Mouse (Mus musculus) stomach, postnatal 0 days (tissue): ENCODE measurements around the gene Itgam. TPM values are rescaled to one million over a fixed set of nuclear protein-coding genes. Genes with fewer than 3 reads are reported as not detected.

Experiments used
- ATAC-seq: fragments of 200-750 bp; cut with Nextera tagmentation; 2 replicates; pipeline ENCODE4 v1.8.0; 2017; ENCODE audit not compliant: low FRiP score, low TSS enrichment
- DNase-seq: peaks from one replicate; pipeline ENCODE4 v3.0.0-alpha.2; 2016; ENCODE audit warnings: low spot score
- H3K27ac ChIP-seq: fragments of 300-500 bp; sonication (generic); replicated peaks from 2 replicates; pipeline ENCODE4 v1.5.1; 2014; ENCODE audit warnings: mild to moderate bottlenecking, control low read depth
- H3K27me3 ChIP-seq: fragments of 300-500 bp; sonication (generic); 2 replicates; pipeline ENCODE4 v1.6.1; 2014; ENCODE audit warnings: low read length; ENCODE audit not compliant: control insufficient read depth, insufficient read depth
- H3K36me3 ChIP-seq: fragments of 300-500 bp; sonication (generic); 2 replicates; pipeline ENCODE4 v1.6.1; 2014; ENCODE audit warnings: low read length, mixed read lengths; ENCODE audit not compliant: control insufficient read depth, insufficient read depth
- H3K4me1 ChIP-seq: fragments of 300-500 bp; sonication (generic); replicated peaks from 2 replicates; pipeline ENCODE4 v1.6.1; 2014; ENCODE audit warnings: antibody characterized with exemption; ENCODE audit not compliant: control insufficient read depth, insufficient read depth
- H3K4me2 ChIP-seq: fragments of 300-500 bp; sonication (generic); replicated peaks from 2 replicates; pipeline ENCODE4 v1.6.1; 2014; ENCODE audit warnings: low read depth, mild to moderate bottlenecking, control low read depth, moderate library complexity
- H3K4me3 ChIP-seq: fragments of 300-500 bp; sonication (generic); 2 replicates; pipeline ENCODE4 v1.5.1; 2014; ENCODE audit warnings: low read depth, low read length, control low read depth
- H3K9ac ChIP-seq: fragments of 300-500 bp; sonication (generic); 2 replicates; pipeline ENCODE4 v1.6.1; 2014; ENCODE audit warnings: mild to moderate bottlenecking, low read length, control low read depth, mixed read lengths
- H3K9me3 ChIP-seq: fragments of 300-500 bp; sonication (generic); 2 replicates; pipeline ENCODE4 v1.6.1; 2016; ENCODE audit warnings: low read length; ENCODE audit not compliant: control insufficient read depth
- CTCF ChIP-seq: IDR thresholded peaks from 2 replicates; pipeline ENCODE4 v1.5.1; 2016; ENCODE audit warnings: antibody characterized with exemption, low read depth, mild to moderate bottlenecking, moderate library complexity
- EP300 ChIP-seq: optimal IDR thresholded peaks from 2 replicates; pipeline ENCODE3; 2016; ENCODE audit warnings: antibody characterized with exemption
- WGBS: fragments of 180-500 bp; shearing (Covaris S2); extraction: QIAGEN DNeasy Blood & Tissue Kit; methylation state at CpG from one replicate; pipeline ENCODE4 v1.1.7; 2014; 5-methylcytosine and 5-hydroxymethylcytosine counted together
- polyA plus RNA-seq: library from polyadenylated mRNA; unstranded; fragments of >200 nt; fragmentation: Nextera tagmentation; extraction: Ambion mirVana; gene quantifications from 2 replicates; pipeline ENCODE4 v1.2.1, GENCODE M21; 2015

Gene Itgam
- polyA plus RNA-seq, 1 experiment from 2014 or later, result 0.91 TPM

- Histone ChIP-seq H3K4me2 (no peak overlapping the region), H3K9me3 (no peaks in the 10 kb centered on the region), H3K4me3 (no peak overlapping the region), H3K27me3 (no peaks in the 10 kb centered on the region), H3K36me3 (no peaks in the 10 kb centered on the region), H3K27ac (peak overlapping the region; percentile 49; the same call in 1 of the 2 replicates), H3K9ac (no peak overlapping the region), H3K4me1 (no peaks in the 10 kb centered on the region)
- no peak for TF ChIP-seq CTCF
- no peak for TF ChIP-seq EP300
- WGBS, result 57% methylated on average over 7 of the region's 7 CpGs
- DNase-seq (peak; percentile 23), ATAC-seq (peak; percentile 33; the same call in 1 of the 2 replicates)
These were observed 3.9 kb upstream of the Itgam start for GRCm38 (mm10) chr7:128058576-128058975.

- no peaks in the 10 kb centered on the region for H3K36me3 ChIP-seq
- no peak for ATAC-seq
- H3K9me3 ChIP-seq, result no peaks in the 10 kb centered on the region
- H3K27ac ChIP-seq, result no peak overlapping the region
- H3K9ac ChIP-seq, result no peak overlapping the region
- no peaks in the 10 kb centered on the region for H3K27me3 ChIP-seq
- TF ChIP-seq CTCF, result no peak
- no peak for TF ChIP-seq EP300
- H3K4me1 ChIP-seq, result no peaks in the 10 kb centered on the region
- no peak overlapping the region for H3K4me3 ChIP-seq
- no peak for DNase-seq
- no peak overlapping the region for H3K4me2 ChIP-seq
- WGBS, result 72% methylated on average over 4 of the region's 4 CpGs
These were observed 3.3 kb upstream of the Itgam start for GRCm38 (mm10) chr7:128059091-128059490.

- no peak overlapping the region for H3K4me2 ChIP-seq
- H3K27me3 ChIP-seq, result no peaks in the 10 kb centered on the region
- TF ChIP-seq EP300 (no peak), CTCF (no peak)
- H3K4me1 ChIP-seq, result no peaks in the 10 kb centered on the region
- H3K9ac ChIP-seq, result no peak overlapping the region
- H3K9me3 ChIP-seq, result no peaks in the 10 kb centered on the region
- WGBS, result 81% methylated on average over 6 of the region's 6 CpGs
- ATAC-seq, result no peak
- no peaks in the 10 kb centered on the region for H3K36me3 ChIP-seq
- H3K27ac ChIP-seq, result no peak overlapping the region
- no peak overlapping the region for H3K4me3 ChIP-seq
- DNase-seq, result no peak
These were observed 856 bp downstream of the Itgam start for GRCm38 (mm10) chr7:128063211-128063781.

GRCm38 (mm10) chr7:128065547-128065946, 3.1 kb downstream of the Itgam start:
- no peak overlapping the region for H3K9ac ChIP-seq
- no peak overlapping the region for H3K4me2 ChIP-seq
- H3K4me1 ChIP-seq, result no peaks in the 10 kb centered on the region
- H3K27ac ChIP-seq, result no peak overlapping the region
- ATAC-seq (no peak), DNase-seq (no peak)
- H3K9me3 ChIP-seq, result no peaks in the 10 kb centered on the region
- TF ChIP-seq CTCF (no peak), EP300 (no peak)
- H3K36me3 ChIP-seq, result no peaks in the 10 kb centered on the region
- 71% methylated on average over 5 of the region's 5 CpGs for WGBS
- H3K4me3 ChIP-seq, result no peak overlapping the region
- H3K27me3 ChIP-seq, result no peaks in the 10 kb centered on the region

GRCm38 (mm10) chr7:128067847-128068246, 5.4 kb downstream of the Itgam start:
- H3K4me1 ChIP-seq, result no peaks in the 10 kb centered on the region
- no peak overlapping the region for H3K27ac ChIP-seq
- WGBS, result 41% methylated on average over 3 of the region's 3 CpGs
- TF ChIP-seq CTCF, result no peak
- no peak for TF ChIP-seq EP300
- DNase-seq, result no peak
- no peak for ATAC-seq
- no peak overlapping the region for H3K9ac ChIP-seq
- no peak overlapping the region for H3K4me3 ChIP-seq
- no peak overlapping the region for H3K4me2 ChIP-seq
- H3K9me3 ChIP-seq, result no peaks in the 10 kb centered on the region
- H3K27me3 ChIP-seq, result no peaks in the 10 kb centered on the region
- H3K36me3 ChIP-seq, result no peaks in the 10 kb centered on the region

GRCm38 (mm10) chr7:128069844-128070243, 7.4 kb downstream of the Itgam start:
- H3K9ac ChIP-seq, result no peak overlapping the region
- no peaks in the 10 kb centered on the region for H3K9me3 ChIP-seq
- no peaks in the 10 kb centered on the region for H3K27me3 ChIP-seq
- no peak overlapping the region for H3K4me2 ChIP-seq
- H3K27ac ChIP-seq, result no peak overlapping the region
- H3K4me3 ChIP-seq, result no peak overlapping the region
- ATAC-seq (no peak), DNase-seq (no peak)
- H3K36me3 ChIP-seq, result no peaks in the 10 kb centered on the region
- WGBS, result 66% methylated on average over 2 of the region's 2 CpGs
- H3K4me1 ChIP-seq, result no peaks in the 10 kb centered on the region
- no peak for TF ChIP-seq CTCF
- no peak for TF ChIP-seq EP300
